ENCODE assay signal across 8 mouse cellular contexts in the genomic region with DNA sequence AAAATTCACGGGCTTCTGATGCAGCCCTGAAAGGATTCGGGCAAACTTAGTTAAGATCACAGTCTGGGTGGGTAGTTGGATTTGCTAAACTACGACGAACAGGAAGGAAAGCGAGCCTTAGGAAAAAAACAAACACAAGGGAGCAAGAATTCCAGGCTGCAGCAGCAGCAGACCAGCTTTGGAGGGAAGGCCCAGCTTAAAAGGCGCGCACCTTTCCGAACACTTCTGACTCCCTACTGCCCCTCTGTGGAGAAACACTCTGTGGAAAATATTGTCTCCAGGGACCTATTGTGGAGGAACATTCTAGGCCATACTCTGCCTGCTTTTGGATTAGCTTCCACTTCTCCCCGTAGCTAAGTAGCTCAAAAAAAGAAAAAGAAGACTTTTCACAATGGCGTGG. TPM values are rescaled to one million over a fixed set of nuclear protein-coding genes. Genes with fewer than 3 reads are reported as not detected.
DNase-seq lines count a peak whose midpoint lies in the region; ATAC-seq and TF ChIP-seq lines count a peak whose summit lies in the region.

No protein-coding gene starts in this region.

- no peak overlapping the region for H3K4me3 ChIP-seq in thymus, adult 2 months (ENCODE audit: control insufficient read depth, insufficient read depth, low read length)
- no peak overlapping the region for H3K4me3 ChIP-seq in lung, embryonic 14.5 days (ENCODE audit: low read depth, low read length)

- peak; percentile 74 for ATAC-seq in lung, embryonic 14.5 days (ENCODE audit: insufficient read depth)

- 0 out of 2 replicates have a peak overlapping the region, but pooled peaks have one; percentile 19 for H3K9ac ChIP-seq in lung, embryonic 14.5 days

- no peak for TF ChIP-seq CTCF in thymus, adult 2 months (IDR thresholded peaks at IDR 0.05; ENCODE audit: borderline replicate concordance, control insufficient read depth, extremely low read depth, insufficient read depth, low read length, poor library complexity)
- TF ChIP-seq CTCF in lung, embryonic 14.5 days (IDR thresholded peaks at IDR 0.05; ENCODE audit: low read depth), result peak; percentile 73

- DNase-seq in thymus, adult 2 months, result peak; percentile 3
- no peak for DNase-seq in thymus, postnatal 36 days
- peak; percentile 2 for DNase-seq in fibroblast of lung, adult 2 months (ENCODE audit: low read depth)
- peak; percentile 6 to 14 for DNase-seq in heart, postnatal 36 days
- DNase-seq in kidney, postnatal 4 days, result peak; percentile 47 to 67
- peak; percentile 88 for DNase-seq in lung, embryonic 14.5 days
- peak; percentile 24 for DNase-seq in skeletal muscle tissue, adult 2 months (ENCODE audit: low read depth, low spot score)
- DNase-seq in T-cell, adult 2 months (ENCODE audit: low spot score), result no peak

- intact Hi-C loops in heart, postnatal 36 days (cut with DNase I), result loop anchor here (2.0 kb wide), 1 partner anchor 197 kb away; no protein-coding TSS in a partner anchor

- H3K36me3 ChIP-seq in thymus, adult 2 months (ENCODE audit: control insufficient read depth, insufficient read depth, low read length), result no peaks in the 10 kb centered on the region
- no peaks in the 10 kb centered on the region for H3K36me3 ChIP-seq in lung, embryonic 14.5 days (ENCODE audit: insufficient read depth)

- H3K4me2 ChIP-seq in lung, embryonic 14.5 days, result peak overlapping the region; percentile 31; the same call in 1 of the 2 replicates

- H3K27ac ChIP-seq in thymus, adult 2 months (ENCODE audit: control insufficient read depth, insufficient read depth, low read length), result no peak overlapping the region
- peak overlapping the region; percentile 85 for H3K27ac ChIP-seq in lung, embryonic 14.5 days (ENCODE audit: low read depth)

- no peaks in the 10 kb centered on the region for H3K9me3 ChIP-seq in lung, embryonic 14.5 days (ENCODE audit: low read depth, low read length)

- H3K27me3 ChIP-seq in thymus, adult 2 months (ENCODE audit: control insufficient read depth, insufficient read depth, low read length), result no peaks in the 10 kb centered on the region
- H3K27me3 ChIP-seq in lung, embryonic 14.5 days (ENCODE audit: insufficient read depth, low read length), result no peaks in the 10 kb centered on the region

- WGBS in thymus, adult 2 months, result 34% methylated on average over 10 of the region's 10 CpGs
- WGBS in lung, embryonic 14.5 days, result 12% methylated on average over 10 of the region's 10 CpGs

- H3K4me1 ChIP-seq in thymus, adult 2 months (replicated peaks; ENCODE audit: control insufficient read depth, insufficient read depth, low read length), result peaks cover 5% of the 10 kb centered on the region; the same call in 1 of the 2 replicates
- no peaks in the 10 kb centered on the region for H3K4me1 ChIP-seq in lung, embryonic 14.5 days (ENCODE audit: insufficient read depth)

- no peak for TF ChIP-seq POLR2A in thymus, adult 2 months (IDR thresholded peaks at IDR 0.05; ENCODE audit: control insufficient read depth, extremely low read depth, insufficient read depth, low read length, poor library complexity)

RNA-seq across cellular contexts. Expression of gene Gpc3, which starts 38.2 kb away (rescaled TPM):
- polyA plus RNA-seq in thymus, adult 2 months (2012; rRNA removed), result 6.3 and 9.2 TPM in 2 replicates
- 10 to 100 TPM; 15.4 to 24.6 TPM for total RNA-seq in heart, postnatal 36 days (2021)
- 538 and 552 TPM in 2 replicates for polyA plus RNA-seq in lung, embryonic 14.5 days (2014; fragmentation: Nextera tagmentation; extraction: Ambion mirVana)

Comparison
In these comparisons a context has a peak if more than half of its experiments do, and no peak if none do; other contexts are left out.
1. DNase-seq: peak in thymus, adult 2 months (single experiment), fibroblast of lung, adult 2 months (single experiment), heart, postnatal 36 days (2 of 2), kidney, postnatal 4 days (2 of 2), lung, embryonic 14.5 days (single experiment) and skeletal muscle tissue, adult 2 months (single experiment); none in thymus, postnatal 36 days (0 of 2) and T-cell, adult 2 months (single experiment).
2. RNA of gene Gpc3, which starts 38.2 kb away (polyA plus RNA-seq): 538 to 552 TPM in lung, embryonic 14.5 days; 6.3 to 9.2 TPM in thymus, adult 2 months; every median in the first group is over 10 times any median in the second.